ENCODE assay signal across 7 mouse cellular contexts in the genomic region with DNA sequence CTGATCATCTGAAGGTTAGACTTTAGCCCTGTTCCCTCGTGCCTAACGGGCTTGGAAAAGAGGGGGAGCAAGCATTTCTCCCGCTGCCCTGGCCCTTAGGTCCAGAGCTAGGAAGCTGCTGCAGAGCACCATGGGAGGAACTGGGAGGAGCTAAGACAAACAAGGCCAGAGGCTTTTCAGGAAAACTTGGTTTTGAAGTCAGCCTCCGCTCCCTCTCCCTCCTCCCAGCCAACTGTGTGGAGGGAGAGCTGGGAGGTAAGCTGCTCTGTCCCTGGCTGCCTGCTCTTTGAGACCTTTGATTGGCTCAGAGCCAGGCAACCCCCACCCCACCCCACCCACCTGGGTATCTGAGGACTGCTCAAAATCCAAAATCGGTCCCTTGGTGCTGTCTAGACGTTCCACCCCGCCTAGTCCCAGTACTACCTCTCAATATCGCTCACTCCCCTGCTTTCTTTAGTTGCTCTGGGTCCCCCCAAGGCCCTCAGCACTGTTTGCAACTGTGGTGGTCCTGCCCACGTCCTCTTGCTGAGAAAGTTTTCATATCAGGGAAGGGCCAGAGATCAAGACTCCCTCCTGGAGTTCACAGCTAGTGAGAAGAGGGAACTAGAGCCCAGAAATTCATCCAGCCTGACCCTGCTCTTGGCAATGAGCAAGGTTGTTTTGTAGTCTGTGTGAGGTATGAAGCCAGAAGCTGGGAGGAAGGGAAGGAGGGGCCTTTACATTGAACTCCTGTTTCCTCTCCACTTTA. TPM values are rescaled to one million over a fixed set of nuclear protein-coding genes. Genes with fewer than 3 reads are reported as not detected.
DNase-seq lines count a peak whose midpoint lies in the region; ATAC-seq lines count a peak whose summit lies in the region.

No protein-coding gene starts in this region.

- no peak overlapping the region for H3K9ac ChIP-seq in embryonic facial prominence, embryonic 15.5 days
- H3K9ac ChIP-seq in midbrain, embryonic 12.5 days (replicated peaks): no peak overlapping the region

- no peak for ATAC-seq in embryonic facial prominence, embryonic 15.5 days (ENCODE audit: insufficient number of reproducible peaks, low FRiP score, low TSS enrichment, low read depth)
- ATAC-seq in midbrain, embryonic 12.5 days (ENCODE audit: low FRiP score, low read depth): no peak

- 0 out of 2 replicates have a peak overlapping the region, but pooled peaks have one; percentile 19 for H3K4me2 ChIP-seq in embryonic facial prominence, embryonic 15.5 days (replicated peaks)
- peak overlapping the region; percentile 11; the same call in 1 of the 2 replicates for H3K4me2 ChIP-seq in midbrain, embryonic 12.5 days (replicated peaks)

- 10% methylated on average over 9 of the region's 9 CpGs for WGBS in embryonic facial prominence, embryonic 15.5 days
- WGBS in midbrain, embryonic 12.5 days: 7% methylated on average over 9 of the region's 9 CpGs

- H3K36me3 ChIP-seq in embryonic facial prominence, embryonic 15.5 days: no peaks in the 10 kb centered on the region
- no peaks in the 10 kb centered on the region for H3K36me3 ChIP-seq in midbrain, embryonic 12.5 days

- peak overlapping the region; percentile 91 for H3K27ac ChIP-seq in embryonic facial prominence, embryonic 15.5 days (replicated peaks)
- H3K27ac ChIP-seq in midbrain, embryonic 12.5 days (replicated peaks): peak overlapping the region; percentile 73

- DNase-seq in adrenal gland, postnatal 14 days: peak; percentile 81
- peak; percentile 78 to 79 for DNase-seq in heart, postnatal 10 days
- peak; percentile 66 to 78 for DNase-seq in kidney, postnatal 4 days
- no peak for DNase-seq in thymus, postnatal 4 days
- no peak for DNase-seq in cerebellum, postnatal 4 days (ENCODE audit: low spot score in 2 of 2)

- H3K9me3 ChIP-seq in embryonic facial prominence, embryonic 15.5 days (replicated peaks): no peaks in the 10 kb centered on the region
- no peaks in the 10 kb centered on the region for H3K9me3 ChIP-seq in midbrain, embryonic 12.5 days

- H3K4me3 ChIP-seq in embryonic facial prominence, embryonic 15.5 days (replicated peaks): no peak overlapping the region
- no peak overlapping the region for H3K4me3 ChIP-seq in midbrain, embryonic 12.5 days

- peaks cover 59% of the 10 kb centered on the region for H3K4me1 ChIP-seq in embryonic facial prominence, embryonic 15.5 days
- H3K4me1 ChIP-seq in midbrain, embryonic 12.5 days: peaks cover 46% of the 10 kb centered on the region

- intact Hi-C loops in heart, postnatal 10 days (cut with DNase I): no loop called here

- no peaks in the 10 kb centered on the region for H3K27me3 ChIP-seq in embryonic facial prominence, embryonic 15.5 days
- peaks cover 11% of the 10 kb centered on the region; the same call in 1 of the 2 replicates for H3K27me3 ChIP-seq in midbrain, embryonic 12.5 days

RNA-seq across cellular contexts. Expression of gene Nr1d1, which starts 1.9 kb away (rescaled TPM):
- total RNA-seq in adrenal gland, postnatal 14 days (2021): 32.9 and 51.0 TPM in 2 replicates
- polyA plus RNA-seq in embryonic facial prominence, embryonic 15.5 days (2015; fragmentation: Nextera tagmentation; extraction: Ambion mirVana): 1.7 and 1.8 TPM in 2 replicates
- 10 to 100 TPM; 31.1 to 32.7 TPM for total RNA-seq in heart, postnatal 10 days (2021)
- 1.2 and 1.5 TPM in 2 replicates for polyA plus RNA-seq in midbrain, embryonic 12.5 days (2016; fragmentation: Nextera tagmentation; extraction: Ambion mirVana)

RNA-seq across cellular contexts. Expression of gene Msl1, which starts 18.3 kb away (rescaled TPM):
- total RNA-seq in adrenal gland, postnatal 14 days (2021): 88.5 and 88.7 TPM in 2 replicates
- polyA plus RNA-seq in embryonic facial prominence, embryonic 15.5 days (2015; fragmentation: Nextera tagmentation; extraction: Ambion mirVana): 28.7 and 30.4 TPM in 2 replicates
- 10 to 100 TPM; 70.3 to 83.4 TPM for total RNA-seq in heart, postnatal 10 days (2021)
- 38.6 and 42.4 TPM in 2 replicates for polyA plus RNA-seq in midbrain, embryonic 12.5 days (2016; fragmentation: Nextera tagmentation; extraction: Ambion mirVana)

RNA-seq across cellular contexts. Expression of gene Casc3, which starts 27.7 kb away (rescaled TPM):
- 37.8 and 38.8 TPM in 2 replicates for total RNA-seq in adrenal gland, postnatal 14 days (2021)
- 37.0 and 42.2 TPM in 2 replicates for polyA plus RNA-seq in embryonic facial prominence, embryonic 15.5 days (2015; fragmentation: Nextera tagmentation; extraction: Ambion mirVana)
- total RNA-seq in heart, postnatal 10 days (2021): 10 to 100 TPM; 29.0 to 29.7 TPM
- 65.5 and 74.2 TPM in 2 replicates for polyA plus RNA-seq in midbrain, embryonic 12.5 days (2016; fragmentation: Nextera tagmentation; extraction: Ambion mirVana)

RNA-seq across cellular contexts. Expression of gene Thra, which starts 36.6 kb away (rescaled TPM):
- 106 and 124 TPM in 2 replicates for total RNA-seq in adrenal gland, postnatal 14 days (2021)
- 51.0 and 51.2 TPM in 2 replicates for polyA plus RNA-seq in embryonic facial prominence, embryonic 15.5 days (2015; fragmentation: Nextera tagmentation; extraction: Ambion mirVana)
- 100 to 1,000 TPM; 172 to 190 TPM for total RNA-seq in heart, postnatal 10 days (2021)
- polyA plus RNA-seq in midbrain, embryonic 12.5 days (2016; fragmentation: Nextera tagmentation; extraction: Ambion mirVana): 45.3 and 47.6 TPM in 2 replicates

RNA-seq across cellular contexts. Expression of gene Med24, which starts 47.8 kb away (rescaled TPM):
- 47.4 and 55.5 TPM in 2 replicates for total RNA-seq in adrenal gland, postnatal 14 days (2021)
- polyA plus RNA-seq in embryonic facial prominence, embryonic 15.5 days (2015; fragmentation: Nextera tagmentation; extraction: Ambion mirVana): 52.3 and 53.3 TPM in 2 replicates
- 10 to 100 TPM; 44.9 to 52.1 TPM for total RNA-seq in heart, postnatal 10 days (2021)
- 96.5 and 97.7 TPM in 2 replicates for polyA plus RNA-seq in midbrain, embryonic 12.5 days (2016; fragmentation: Nextera tagmentation; extraction: Ambion mirVana)

Comparison
In these comparisons a context has a peak if more than half of its experiments do, and no peak if none do; other contexts are left out.
1. DNase-seq: peak in adrenal gland, postnatal 14 days (single experiment), heart, postnatal 10 days (2 of 2) and kidney, postnatal 4 days (2 of 2); none in thymus, postnatal 4 days (single experiment) and cerebellum, postnatal 4 days (0 of 2).